Mouse (Mus musculus): ENCODE measurements around the gene Icam1.

DNA sequence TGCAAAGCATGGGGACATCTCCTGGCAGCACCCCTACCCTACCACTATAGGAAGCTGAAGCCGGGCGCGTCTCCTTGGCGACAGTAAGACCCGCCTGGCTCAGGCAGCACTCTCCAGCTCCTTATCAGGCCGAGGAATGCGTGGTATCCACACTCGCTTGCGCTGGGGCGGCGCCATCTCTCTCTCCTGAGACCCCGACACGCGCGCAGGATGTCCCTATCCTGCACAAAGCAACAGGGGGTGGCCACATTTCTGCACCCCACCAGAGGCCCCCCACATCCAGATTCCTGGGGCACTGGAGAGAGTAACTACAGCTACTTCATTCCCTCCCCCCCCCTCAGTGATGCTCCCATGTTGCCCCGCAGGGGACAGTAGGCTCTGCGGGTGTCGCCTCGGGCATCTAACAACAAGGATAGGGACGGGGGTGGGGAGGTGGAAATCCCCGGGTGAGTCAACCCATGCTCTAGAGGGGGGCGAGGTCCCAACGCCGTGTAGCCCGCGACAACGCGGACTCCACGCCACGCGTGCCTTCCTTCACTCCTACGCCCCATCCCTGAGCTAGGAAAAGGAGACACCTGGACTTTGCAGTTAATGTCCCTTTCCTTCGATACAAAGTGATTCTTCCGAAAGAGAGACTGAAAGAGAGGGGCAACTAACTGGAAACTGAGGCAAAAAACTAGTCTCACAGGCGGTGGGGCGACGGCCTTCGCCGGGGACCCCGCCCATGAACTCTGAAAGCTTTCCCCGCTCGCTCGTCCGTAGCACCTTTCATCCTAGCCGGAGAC lies 40.2 kb upstream of the Icam1 start:
- no peak for TF ChIP-seq EP300 (IDR thresholded peaks at IDR 0.05; ENCODE audit: low read length)
- TF ChIP-seq MXI1 (IDR thresholded peaks at IDR 0.05; ENCODE audit: low read depth, low read length) = no peak

Data from CH12.LX (cell line).